Mouse (Mus musculus): ENCODE measurements around the gene Tuba3b. TPM values are rescaled to one million over a fixed set of nuclear protein-coding genes. Genes with fewer than 3 reads are reported as not detected.

Tuba3b gene
- total RNA-seq, 2 experiments from 2014 or later, result not detected

DNA sequence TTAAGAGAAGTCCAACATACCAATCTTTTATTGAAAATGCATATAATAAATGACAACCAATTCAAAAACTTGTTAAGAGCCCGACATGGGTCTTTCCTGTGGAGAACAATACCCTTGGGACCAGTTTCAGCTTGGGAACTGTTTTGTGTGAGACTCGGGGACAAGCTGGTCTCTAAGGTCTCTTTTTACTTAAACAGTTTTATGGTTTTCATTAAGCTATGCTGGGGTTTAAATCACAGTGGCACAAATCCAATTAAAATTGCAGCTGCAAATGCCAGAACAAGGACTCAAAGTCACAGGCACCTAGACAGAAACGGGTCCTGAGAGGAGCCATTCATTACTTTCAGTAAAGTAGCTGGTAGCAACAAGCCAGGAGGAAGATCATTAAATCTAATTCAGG, 10.4 kb upstream of the Tuba3b start:
- no peak for DNase-seq (ENCODE audit: low spot score in 2 of 2)

DNA sequence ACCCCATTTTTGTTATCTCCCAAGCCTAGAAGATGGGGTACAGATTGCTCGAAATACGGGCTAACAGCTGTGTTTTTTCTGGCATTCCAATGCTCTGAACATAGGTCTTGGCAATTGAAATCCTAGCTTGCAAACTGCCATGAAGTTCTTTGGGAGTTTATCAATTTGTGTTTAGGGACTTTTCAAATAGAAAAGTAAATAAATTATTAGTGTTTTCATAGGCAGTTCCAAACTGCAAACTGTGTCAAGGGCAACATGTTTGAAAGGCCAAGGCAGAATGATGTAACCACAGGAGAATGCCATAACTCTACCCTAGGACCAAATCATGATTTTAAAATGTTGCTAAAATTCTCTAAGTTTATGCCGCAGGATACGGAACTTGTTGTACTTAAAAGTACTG, 7.8 kb upstream of the Tuba3b start:
- DNase-seq (ENCODE audit: low spot score in 2 of 2), result no peak

DNA sequence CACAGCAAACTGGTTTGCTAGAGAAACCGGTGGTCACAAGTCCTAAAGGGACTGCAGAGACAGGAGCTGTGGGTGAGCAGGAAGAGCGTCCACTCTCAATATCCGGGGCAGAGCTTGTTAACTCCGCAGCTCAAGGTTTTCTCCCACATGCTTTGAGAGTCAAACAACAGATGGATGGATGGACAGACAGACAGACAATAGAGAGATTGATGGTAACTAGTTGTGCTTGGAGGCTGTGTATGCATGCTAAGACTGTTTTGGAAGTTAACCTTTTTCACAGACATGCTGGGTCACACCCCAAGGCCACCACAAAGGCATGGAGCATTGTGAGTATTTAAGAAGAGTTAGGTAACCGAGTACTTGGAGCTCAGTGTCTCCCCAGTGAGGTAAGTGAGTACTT, 6.9 kb upstream of the Tuba3b start:
- no peak for DNase-seq (ENCODE audit: low spot score in 2 of 2)

DNA sequence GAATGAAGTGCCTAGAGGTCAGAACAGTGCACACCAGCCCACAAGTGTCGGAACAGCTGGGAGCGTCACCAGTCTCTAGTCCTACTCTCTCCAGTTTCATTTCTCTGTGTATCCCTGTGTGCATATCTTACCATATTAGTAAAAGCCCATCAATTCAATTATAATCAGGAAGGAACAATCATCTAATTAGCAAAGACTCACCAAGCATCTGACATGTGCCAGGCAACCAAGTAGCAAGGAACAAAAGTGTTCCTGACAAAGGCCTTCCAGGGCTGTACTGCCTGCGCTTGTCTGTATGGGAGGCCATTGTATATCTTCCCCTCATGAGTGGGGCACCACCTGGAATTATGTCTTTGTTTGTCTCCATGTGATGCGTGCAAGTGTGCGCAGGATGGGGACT, 4.7 kb upstream of the Tuba3b start:
- no peak for DNase-seq (ENCODE audit: low spot score in 2 of 2)

DNA sequence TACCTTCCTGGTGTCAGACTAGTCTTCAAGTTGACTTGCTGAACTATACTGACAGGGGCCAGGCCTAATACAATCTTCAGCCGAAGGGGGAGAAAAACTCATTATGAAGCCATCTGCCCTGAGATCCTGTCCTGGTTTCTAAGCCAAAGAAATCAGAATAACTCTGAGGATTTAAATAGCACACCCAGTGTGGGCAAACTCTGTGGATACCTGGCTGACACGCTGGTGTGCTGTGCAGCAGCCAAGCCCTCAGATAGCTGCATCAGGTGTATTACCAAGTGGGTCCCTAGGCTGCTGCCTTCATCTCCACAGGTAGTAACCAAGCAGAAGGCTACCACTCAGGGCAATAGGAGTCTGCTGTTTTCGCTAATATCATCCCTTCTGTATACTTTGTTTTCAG, 2.9 kb upstream of the Tuba3b start:
- no peak for DNase-seq (ENCODE audit: low spot score in 2 of 2)

DNA sequence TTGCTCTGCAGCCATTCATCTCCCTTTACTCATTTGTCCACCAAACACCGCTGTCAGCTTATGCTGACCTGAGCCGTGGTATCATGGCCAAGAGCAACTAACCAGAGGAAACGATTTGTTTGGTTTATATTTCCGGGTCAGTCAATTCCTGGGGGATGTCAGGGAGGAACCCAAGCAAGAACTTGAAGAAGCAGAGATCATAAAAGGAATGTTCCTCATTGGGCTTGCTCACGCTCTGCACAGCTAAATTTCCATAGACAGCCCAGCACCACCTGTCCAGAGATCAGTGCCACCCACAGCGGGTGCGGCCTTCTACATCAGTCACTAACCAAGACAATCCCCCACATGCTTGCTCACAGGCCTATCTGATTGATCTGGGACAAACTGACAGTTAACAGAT, 1.3 kb upstream of the Tuba3b start, which contains the start of gene Lmntd1:
Gene Lmntd1 (minus strand): TSS at position 101 of the 400 bp plus-strand sequence.
- no peak for DNase-seq (ENCODE audit: low spot score in 2 of 2)

DNA sequence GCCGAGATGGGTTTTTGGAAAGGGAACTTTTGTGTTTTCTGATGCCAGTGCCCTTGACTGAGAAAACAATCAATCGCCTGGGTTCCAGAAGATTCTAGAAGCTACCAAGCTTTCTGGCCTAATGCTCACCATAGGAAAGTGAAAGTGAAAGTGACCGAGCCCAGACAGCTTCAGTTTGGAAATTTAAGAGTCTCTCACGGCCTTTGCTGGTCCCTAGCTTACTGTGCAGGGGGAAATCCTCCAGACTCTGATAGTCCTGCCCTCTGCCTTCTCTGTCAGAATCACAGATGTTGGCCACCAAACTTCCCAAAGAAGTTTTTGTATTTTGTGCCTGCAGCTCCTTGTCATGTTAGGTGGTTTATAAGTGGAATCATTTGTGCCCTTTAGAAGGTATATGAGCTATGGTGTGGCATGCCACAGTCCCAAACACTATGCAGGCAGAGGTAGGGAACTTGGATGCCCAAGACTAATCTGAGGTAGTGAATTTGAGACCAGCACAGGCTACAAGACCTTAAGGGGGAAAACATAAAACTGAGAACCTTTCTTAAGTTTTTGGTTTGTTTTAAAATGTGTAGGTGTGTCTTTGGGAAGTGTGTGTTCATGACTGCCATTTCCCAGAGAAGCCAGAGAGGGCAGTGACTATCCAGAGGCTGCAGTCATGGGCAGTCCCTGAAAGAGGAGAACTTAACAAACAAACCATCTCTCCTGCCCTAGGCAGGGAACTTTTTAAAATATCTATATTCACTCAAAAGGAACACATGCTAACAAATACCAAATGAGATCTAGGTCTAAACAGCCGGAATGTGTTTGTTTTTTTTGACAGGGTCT, 1.1 kb downstream of the Tuba3b start:
- no peak for DNase-seq (ENCODE audit: low spot score in 2 of 2)

DNA sequence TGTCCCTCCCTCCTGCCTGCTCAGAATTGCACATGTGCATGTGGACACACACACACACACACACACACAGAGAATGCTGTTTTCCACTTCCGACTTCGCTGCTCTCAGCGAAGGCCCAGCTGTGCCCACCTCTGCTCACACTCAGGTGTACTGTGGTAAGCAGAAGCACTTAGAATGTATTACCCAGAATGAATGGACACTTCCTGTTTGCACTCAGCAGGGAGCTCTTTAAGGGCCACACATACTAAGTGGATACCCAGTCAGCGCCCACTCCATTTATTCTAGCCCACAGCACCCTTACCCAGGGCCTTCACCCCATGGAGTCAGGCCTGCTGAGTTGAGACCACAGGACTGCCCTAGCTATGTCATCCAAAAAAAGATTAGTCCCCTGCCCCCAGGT, 7.6 kb downstream of the Tuba3b start:
- DNase-seq (ENCODE audit: low spot score in 2 of 2), result no peak

DNA sequence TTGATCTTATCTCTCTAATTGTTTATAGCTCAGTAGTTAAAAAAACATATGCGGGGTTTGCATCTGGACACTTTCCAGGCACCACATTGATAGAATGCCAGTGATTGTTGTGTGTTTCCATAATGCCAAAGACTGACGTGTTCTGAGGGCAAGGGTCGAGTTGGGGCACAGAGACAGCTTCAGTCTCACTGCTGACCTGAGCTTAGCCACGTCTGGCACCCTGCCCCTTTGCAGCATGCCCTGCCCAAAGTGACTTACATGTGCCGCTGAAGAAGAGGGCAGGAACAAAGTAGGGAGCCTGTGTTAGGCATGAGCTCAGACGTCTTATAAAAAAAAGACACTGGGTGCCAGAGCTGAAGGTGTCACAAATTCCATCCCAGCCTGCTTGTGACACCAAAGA, 14.7 kb downstream of the Tuba3b start:
- DNase-seq (ENCODE audit: low spot score in 2 of 2), result no peak

DNA sequence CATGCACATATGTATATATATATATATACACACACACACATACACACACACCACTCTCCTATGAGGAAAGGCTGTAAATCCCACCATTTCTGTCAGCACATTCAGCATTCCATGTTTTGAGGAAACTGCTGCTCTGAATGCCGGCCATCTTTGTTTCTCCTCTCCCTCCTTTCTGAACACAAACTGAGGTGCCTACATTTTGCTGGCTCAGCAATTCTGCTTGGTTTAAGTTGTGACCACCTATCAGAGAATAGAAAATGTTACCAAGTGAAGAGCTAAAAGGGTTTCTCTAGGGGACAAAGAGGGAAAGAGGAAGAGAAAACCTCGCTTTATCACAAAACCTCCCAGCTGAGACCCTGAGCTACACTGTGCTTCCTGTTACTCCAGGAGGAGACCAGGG, 18.9 kb downstream of the Tuba3b start:
- no peak for DNase-seq (ENCODE audit: low spot score in 2 of 2)

DNA sequence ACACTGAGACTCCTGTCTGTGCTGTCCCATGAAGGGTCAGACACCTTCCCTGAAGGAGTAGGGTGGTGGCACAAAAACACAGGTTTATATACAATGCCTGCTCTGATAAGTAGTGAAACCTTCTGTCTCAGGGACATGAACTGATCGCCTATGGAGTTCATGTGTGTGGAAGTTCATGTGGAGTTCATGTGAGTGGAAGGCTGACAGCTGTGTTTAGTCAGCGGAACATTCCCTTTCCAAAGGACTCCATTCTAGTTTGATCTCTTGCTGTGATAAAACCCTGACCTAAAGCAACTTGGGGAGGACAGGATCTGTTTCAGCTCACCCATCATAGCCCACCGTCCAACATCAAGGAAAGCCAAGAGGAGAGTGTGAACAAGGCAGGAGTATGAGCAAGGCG, 21.1 kb downstream of the Tuba3b start:
- DNase-seq (ENCODE audit: low spot score in 2 of 2), result no peak

DNA sequence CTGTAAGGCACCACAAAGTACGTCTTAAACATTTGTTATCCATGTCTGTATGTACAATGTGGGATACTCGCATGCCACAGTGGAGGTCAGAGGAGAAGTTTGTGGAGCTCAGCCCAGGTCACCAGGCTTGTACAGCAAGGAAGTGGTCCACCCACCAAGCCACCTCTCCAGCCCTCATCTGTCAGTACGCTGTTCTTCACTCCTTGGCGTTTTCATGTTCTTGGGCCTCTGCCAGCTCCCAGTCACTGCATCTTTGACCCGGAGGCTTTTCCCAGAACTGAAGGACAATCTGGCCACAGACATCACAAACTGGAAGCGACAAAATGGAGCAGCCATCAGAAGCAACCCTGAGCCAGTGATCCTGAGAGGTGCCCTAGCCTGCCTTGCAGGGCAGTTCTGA, 22.7 kb downstream of the Tuba3b start:
- no peak for DNase-seq (ENCODE audit: low spot score in 2 of 2)

DNA sequence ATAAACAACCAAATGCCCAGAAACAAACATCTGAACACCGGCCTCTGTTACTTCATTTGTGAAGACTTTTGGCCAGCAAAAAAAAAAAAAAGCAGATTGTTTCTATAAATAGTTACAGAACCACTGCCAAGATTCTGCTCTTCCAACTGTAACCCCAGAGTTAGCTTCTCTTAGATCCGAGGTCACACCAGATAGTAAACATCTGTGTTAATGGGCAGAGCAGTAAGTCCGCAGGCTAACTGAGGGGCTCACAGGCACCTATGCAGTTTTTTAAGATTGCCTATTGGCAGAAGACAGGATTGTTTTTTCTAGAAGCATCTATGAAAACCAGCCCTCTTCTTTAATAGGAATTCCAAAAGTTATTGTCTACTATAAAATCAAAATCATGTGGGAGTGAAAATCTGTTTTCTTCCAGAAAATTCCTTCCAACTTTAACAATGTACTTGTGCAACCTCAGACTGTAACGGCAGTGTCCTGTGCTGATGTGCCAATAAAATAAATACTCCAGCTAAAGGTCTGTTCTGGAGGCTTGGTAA, 25.5 kb downstream of the Tuba3b start:
- DNase-seq (ENCODE audit: low spot score in 2 of 2), result no peak

DNA sequence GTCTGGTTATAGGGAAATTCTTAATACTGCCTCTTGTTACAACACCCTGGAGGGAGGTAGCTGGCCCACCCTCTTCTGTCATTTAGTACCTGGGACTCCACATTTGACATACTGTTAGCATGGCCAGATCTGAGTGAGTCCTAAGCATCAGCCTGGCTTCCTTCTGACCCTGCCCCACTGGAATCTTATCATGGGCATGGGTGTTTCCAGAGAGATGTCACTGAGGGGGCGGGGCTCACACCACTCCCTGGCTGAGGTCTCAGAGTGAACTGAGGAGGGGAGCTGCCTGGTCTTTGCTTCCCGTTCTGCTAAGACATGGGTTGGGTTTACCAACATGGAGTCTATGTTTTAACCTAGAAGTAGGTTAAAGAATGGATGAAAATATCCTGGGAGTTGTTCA, 36.4 kb downstream of the Tuba3b start:
- DNase-seq (ENCODE audit: low spot score in 2 of 2), result no peak

DNA sequence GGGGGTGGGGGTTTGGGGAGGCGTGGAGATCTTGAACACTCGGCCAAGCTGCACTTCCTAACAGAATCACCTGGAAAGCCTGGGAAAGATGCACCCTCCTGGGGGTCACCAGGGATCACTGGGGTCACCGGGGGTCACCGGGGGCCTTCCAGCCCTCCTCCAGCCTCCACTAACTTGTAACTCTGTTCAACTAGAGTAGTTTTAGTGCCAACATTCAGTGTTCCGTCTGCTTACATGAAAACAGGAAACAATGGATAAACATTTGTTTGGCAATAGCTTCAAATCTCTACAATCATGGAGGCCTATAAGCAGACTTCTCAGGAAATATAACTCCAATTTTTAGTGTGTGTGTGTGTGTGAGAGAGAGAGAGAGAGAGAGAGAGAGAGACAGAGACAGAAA, 37.4 kb downstream of the Tuba3b start:
- no peak for DNase-seq (ENCODE audit: low spot score in 2 of 2)

DNA sequence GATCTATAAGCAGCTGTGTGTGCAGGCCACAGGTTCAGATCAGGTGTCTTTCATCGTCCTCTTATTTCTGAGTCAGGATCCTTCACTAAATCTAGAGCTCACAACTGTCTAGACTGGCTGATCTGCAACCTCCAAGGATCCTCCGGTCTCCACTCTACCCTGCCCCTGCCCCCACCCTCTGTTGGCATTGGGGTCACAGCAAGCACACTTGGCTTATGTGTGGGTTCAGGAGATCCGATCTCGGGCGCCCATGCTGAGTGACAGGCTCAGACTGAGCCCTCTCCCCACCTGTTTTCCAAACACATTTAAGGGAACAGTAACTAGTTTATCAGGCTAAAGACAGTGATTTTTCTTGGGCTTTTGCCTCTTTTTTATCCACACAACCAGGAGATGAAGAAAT, 38.1 kb downstream of the Tuba3b start:
- no peak for DNase-seq (ENCODE audit: low spot score in 2 of 2)

DNA sequence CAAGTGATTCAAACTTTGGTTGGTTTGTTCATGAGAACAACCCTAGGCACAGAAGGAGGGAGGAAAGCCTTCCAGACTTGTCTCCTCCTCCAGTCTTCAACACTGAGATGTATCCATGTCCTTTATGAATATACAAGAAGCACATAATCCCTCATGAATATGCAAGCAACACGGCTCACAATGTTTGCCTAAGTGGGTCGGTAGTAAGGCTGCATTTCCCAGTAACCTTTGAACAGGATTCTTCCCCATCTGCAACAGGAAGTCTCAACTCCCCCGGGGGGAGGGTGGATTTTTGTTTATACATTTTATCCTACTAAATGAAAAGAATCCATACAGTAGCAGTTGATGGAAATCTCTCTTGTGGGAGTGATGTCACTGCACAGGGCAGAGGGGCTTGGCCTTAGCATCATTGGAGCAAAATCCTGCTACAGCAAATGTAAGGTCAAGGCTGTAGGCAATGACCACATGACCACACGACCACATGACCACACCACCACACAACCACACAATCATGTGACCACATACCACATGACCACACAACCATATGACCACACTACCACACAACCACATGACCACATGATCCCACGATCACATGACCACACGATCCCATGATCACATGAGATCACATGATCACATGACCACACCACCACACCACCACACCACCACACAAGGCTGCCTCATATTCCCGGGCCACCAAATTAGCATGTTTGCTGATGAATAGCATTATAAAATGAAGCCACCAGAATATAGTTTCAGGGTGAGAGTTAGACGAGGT, 38.7 kb downstream of the Tuba3b start:
- no peak for DNase-seq (ENCODE audit: low spot score in 2 of 2)

DNA sequence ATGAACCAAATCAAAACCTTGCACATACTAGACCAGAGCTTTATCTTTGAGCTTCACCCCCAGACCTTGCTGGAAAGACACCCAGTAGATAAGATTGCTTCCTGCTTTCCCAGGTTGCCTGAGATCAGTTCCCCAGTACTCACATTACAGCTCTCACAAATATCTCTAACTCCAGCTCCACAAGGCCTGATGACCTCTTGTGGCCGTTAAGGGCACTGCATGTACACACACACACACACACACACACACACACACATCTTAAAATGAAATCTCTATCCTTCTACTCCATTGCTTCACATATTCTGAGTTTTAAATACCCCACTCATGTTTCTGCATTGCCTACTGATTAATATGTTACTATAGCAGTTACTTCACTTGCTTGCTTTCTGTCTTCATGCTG, 40.1 kb downstream of the Tuba3b start:
- DNase-seq (ENCODE audit: low spot score in 2 of 2), result no peak

DNA sequence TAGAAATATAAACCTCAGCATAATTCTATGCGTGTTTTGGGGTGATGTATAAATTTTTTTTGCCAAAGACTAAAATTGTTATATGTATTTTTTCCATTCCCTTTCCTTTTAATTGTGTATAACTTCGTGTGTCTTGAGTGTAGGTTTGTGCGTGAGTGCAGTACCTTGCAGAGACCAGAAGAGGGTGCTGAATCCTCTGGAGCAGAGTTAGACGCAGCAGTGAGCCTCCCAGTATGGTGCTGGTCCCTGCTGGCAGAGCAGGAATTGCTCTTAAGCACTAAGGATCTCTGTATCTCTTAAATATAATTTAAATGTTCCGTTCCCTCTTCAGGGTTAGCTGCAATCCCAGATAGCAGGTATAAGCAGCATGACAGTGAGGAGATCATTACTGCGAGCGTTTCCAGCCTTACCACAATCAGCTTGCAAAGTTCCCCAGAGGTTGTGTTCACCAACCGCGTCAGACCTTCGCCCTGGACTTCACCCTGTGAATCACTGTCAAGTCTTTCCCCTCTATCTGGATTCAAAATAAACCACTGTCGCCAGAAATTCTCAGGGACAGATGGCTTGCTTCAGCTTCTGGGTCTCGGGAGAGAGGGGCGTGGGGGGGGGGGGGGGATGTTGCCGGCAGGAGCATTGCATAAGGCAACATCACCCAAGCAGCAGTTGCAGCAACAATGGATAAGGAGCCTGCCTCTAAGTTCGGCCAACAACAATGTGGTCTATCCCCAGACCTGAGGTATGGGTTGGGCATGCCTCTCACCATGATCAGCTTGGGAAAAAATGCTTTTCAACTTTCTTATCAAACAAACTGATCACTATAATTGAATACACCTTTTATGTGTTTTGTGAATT, 41.4 kb downstream of the Tuba3b start:
- DNase-seq (ENCODE audit: low spot score in 2 of 2), result no peak

DNA sequence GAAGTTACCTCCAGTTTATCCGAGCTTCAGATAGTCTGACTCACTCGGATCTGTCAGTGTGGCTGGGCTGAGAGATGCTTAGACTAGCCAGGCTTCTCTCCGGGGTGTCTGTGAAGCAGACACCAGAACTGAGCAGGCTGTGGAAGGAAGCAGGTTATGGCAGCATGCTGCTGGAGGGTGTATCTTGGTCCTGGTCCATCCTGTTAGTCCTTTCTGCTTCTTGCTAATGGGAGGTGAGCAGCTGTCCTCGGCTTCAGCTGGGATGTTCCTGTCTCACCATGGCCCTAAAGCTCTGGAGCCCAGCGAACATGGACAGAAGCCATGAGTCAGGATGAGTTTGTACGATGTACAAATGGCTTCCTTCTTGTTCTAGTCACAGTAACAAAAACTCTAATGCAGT, 43.6 kb downstream of the Tuba3b start:
- no peak for DNase-seq (ENCODE audit: low spot score in 2 of 2)

DNA sequence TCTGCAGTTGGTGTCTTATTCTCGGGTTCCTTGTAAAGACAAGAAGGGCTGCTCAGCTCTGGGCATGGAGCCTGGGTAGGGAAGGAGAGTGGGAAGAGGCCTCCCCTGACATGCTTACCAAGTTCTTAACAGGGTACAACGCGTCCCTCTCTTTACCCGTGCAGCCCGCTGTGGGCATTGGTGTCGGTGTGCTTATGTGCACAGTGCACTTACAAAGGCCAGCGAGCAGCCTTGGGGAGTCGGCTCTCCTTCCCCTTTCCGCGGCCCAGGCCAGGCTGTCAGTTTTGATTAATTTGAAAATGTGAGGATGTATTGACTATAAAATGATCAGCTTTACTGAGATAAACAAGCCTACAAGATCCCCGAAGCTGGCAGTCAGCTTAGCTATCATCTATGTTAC, 45.4 kb downstream of the Tuba3b start:
- no peak for DNase-seq (ENCODE audit: low spot score in 2 of 2)

DNA sequence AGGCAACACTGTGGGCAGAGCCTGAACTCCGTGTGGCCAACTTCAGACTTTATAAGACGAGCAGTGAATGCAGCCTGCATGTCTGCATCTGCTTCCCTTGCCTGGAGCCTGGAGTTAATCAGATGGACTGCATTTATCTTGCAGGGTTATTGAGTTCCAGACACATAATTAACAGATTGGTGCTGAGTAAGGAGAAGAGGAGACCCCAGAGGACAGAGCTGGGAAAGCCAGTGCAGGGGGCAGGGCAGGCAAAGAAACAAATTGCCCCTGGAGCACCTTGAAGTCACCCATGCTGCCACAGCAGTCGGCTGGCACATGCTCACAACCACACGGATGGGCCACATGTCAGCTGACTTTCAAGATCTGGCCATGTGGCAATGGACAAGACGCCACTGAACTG, 48.7 kb downstream of the Tuba3b start:
- no peak for DNase-seq (ENCODE audit: low spot score in 2 of 2)
